Mouse (Mus musculus) adrenal gland, postnatal 14 days (tissue): Measurements from ENCODE around the gene Gm26558. TPM values are rescaled to one million over a fixed set of nuclear protein-coding genes. Genes with fewer than 3 reads are reported as not detected.

Experiments used
- DNase-seq: peaks from one replicate; pipeline ENCODE4 v3.0.0; 2021; ENCODE audit warnings: mixed read lengths
- total RNA-seq: library from RNA; stranded (reverse); gene quantifications from 2 replicates; pipeline ENCODE4 v1.2.3, GENCODE M21; 2021

The Gm26558 gene
- total RNA-seq, 1 experiment from 2014 or later: not detected

DNA sequence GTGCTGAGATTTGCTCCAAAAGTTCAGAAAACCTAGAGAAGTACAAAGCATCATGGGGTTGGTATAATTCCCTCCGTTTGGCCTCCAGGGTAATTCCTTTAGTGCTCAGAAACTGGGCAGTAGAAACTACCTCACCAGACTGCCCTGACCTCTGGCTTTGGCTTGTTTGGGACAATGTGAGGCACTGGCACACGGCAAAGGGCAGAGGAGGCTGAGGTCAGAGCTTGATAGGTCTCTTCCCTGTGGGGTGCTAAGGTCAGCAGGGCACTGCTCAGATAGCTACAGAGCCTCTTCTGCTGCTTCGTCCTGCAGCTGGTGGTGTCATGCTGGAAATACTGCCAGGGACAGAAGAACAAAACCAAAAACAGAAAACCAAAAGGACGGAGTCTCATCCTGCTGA, 14.2 kb downstream of the Gm26558 start:
- no peak for DNase-seq

DNA sequence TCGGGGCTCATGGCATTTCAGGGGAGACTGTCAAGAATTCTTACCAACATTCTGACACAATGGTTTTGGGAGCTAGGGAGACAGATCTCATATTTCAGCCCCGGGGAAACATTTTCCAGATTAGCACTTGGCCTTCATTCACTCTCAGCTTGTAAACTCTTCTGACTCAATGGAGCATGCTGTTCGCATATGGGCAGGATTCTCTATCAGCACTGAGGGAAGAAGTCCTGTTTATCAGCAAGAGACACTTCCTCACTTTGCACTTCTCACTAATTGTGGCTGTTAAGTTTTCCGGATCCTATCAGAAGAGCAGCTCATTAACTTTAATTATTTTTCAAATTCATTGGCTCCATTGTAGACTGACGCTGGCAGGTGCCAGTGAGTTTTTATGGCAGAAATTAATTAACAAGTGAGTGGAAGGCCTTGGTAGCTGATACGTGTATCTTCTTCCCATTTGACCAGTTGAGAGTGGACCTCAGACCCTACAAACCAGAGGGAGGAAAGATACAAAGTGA, 16.6 kb downstream of the Gm26558 start:
- DNase-seq: no peak

DNA sequence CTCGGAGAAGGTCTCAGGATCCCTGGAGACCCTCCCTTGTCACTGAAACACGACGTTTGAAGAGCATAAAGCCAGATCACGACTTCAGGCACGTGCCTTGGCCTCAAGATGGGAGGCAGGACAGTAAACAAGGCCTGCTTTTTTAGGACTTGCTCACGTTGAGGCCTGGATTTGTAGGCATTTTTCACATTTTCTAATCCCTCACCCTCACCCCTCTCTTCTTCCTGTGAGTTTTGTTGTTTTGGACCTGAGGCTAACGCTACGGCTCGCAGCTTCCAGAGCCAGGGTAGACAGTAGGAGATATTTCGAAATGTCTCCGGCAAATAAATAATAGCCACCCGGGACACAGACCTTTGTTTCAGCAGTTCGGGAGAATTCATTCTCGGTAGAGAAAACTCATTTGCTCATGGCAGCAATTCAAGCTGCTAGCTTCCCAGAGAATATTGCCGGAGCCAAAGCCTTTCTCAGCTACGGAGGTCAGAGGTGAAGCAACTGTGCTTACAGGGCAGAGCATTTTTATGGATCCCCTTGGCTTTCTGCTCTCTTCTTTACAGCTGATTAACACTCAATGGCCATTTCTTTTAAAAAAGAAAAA, 18.8 kb downstream of the Gm26558 start:
- DNase-seq: no peak

DNA sequence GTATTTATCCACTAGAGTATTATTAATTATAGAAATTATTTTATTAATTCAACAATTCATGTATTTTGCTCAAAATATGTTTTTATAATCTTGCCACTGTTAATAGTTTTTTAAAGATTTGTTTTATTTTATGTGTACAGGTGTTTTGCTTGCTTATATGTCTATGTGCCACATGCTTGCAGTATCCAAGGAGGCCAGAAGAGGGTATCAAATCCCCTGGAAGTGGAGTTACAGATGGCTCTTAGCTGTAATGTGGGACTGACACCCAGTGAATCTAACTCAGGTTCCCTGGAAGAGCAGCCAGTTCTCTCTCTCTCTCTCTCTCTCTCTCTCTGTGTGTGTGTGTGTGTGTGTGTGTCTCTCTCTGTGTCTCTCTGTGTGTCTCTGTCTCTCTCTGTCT, 20.9 kb downstream of the Gm26558 start:
- DNase-seq: no peak

DNA sequence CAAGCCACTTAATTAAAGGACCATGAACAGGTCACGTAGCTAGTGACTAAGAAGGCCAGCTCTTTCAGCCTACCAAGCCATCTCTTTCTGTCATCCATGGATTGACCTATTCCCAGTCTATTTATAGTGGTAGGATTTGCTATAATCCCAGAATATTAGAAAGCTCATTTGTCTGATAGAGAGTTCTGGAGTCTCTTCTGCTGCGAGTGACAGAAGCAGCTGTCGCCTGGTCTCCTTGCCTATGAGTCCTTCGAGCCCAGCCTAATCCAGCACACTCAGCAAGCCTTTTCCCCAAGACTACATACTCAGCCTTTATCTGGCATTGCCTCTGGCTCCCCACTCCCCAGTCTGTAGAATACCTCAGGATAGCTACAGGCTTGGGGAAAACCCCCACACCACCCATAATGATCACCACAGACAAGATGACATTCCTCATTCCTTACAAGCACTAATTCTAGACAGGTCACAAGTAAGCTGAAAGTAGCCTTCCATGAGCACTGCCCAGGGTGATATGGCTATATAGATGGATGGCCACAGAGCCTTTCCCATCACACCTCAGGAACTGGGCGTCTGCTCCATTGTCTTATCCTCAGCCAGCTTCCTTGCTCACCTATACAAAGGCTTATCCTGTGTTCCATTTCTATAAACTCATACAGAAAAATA, 27.7 kb downstream of the Gm26558 start:
- no peak for DNase-seq

DNA sequence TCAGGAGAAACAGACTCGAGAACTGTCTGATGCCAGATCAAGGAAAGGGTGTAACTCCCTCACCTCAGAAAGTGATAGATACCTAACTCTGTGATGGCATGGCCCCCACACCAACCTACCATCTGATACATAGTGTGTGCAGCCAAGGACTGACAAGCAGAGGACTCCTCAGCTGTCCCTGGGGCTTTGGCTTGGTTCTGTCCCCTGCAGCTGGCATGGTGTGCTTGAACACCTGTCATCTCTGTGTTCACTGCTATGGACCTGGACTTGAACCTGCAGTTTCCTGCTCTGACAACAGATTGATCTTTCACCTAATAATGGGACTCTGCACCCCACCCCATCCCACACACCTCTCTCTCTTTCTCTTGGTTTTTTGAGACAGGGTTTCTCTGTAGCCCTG, 29.5 kb downstream of the Gm26558 start:
- DNase-seq: no peak

DNA sequence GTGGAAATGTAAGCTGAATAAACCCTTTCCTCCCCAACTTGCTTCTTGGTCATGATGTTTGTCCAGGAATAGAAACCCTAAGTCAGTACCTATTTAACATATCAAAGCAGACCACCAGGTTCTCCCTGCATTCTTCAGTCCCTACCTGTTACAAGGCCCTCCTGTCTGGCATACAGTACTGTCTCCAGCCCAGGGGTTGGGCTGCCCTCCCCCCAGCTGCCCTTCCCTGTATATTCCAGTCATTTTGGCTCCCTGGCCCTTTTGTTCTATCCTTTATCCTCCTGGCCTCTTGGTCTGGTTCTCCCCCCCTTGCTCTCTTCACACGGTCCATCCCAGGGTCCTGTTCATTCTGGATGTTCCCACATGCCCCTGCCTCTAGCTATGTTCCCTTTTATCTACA, 30.6 kb downstream of the Gm26558 start:
- DNase-seq: no peak

DNA sequence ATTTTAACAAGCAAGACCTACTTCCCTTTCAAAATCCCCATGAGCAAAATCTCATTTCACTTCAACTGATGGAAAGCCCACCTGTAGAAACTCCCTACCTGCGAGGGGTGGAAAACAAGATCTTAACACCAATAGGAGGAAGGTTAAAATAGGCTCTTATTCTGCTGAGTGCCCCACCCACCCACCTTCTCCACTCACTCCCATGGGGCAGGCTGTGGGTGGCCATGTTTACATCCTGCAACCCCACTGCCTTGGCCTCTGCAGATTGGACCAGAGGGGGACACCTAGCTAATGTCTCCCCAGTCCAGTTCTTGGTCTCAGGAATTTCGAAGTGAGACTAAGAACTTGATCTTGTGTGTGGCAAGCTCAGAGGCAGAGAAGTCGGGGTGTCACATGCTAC, 32.0 kb downstream of the Gm26558 start:
- no peak for DNase-seq

DNA sequence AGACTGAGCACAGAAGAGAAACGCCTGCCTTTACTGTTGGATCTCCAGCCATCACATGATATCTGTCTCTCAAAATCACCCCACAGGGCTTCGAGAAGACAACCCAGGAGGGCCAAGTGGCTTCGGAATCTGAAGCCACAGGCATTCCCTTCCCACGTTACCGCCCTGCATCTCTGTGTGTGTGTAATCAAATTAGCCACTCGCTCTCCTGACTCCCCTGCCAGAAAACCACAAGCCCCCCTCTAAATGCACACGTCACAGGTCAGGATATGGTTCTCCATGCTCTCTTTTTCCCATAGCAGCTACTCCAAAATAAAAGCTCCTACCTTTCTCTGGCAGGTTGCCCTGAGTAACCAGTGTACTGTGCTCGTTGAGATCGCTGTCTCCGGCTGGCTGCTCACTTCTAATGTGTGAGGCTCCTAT, 32.6 kb downstream of the Gm26558 start:
- DNase-seq: peak; percentile 51

DNA sequence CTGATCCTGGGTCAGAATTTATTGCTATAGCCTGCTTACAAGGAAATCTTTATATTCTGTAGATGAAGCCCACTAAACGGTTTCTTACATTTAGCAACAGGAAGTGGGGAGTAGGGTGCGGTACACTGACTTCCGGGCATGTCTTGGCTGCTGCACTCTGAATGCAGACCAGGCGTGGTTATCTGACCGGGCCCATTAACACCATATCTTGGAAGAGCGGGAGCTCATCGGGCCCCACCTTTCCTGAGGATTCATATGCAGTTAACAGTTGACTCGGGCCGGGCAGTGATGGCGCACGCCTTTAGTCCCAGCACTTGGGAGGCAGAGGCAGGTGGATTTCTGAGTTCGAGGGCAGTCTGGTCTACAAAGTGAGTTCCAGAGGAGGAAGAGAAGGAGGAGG, 33.5 kb downstream of the Gm26558 start:
- no peak for DNase-seq

DNA sequence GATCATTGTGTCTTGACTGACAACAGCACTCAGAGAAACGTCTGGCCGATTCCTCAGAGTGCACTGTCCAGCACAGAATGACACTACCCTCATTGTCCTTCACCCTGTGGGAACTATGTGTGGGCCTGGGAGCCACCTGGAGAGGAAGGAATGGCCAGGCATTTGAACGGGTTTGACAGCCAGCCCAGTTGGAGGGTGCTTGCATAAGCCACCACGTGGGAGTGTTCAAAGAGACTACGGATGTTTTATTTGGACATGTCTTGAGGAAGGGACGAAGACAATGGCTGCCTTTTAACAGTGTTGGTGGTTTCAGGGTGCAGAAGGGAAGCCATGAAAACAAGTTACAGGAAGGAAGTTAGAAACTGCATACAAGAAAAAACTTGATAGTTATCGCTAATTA, 36.1 kb downstream of the Gm26558 start:
- no peak for DNase-seq

DNA sequence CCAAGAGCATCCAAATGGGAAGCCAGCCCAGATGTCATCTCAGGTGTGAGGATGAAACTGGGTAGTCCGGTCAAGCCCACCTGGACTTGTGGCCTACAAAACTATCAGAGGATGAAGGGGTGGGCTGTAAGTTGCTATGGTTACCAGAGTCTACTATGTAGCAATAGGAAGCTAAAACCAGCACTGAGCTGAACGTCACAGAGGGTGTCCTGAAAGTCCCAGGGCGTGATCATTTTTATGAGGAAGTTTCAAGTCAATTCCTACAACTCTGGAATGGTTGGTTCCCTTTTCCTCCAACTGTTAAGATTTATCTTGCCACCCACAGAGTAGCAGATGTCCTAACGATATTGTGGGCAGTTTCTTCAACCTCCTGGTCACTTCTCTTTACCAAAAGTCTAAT, 39.7 kb downstream of the Gm26558 start:
- no peak for DNase-seq

DNA sequence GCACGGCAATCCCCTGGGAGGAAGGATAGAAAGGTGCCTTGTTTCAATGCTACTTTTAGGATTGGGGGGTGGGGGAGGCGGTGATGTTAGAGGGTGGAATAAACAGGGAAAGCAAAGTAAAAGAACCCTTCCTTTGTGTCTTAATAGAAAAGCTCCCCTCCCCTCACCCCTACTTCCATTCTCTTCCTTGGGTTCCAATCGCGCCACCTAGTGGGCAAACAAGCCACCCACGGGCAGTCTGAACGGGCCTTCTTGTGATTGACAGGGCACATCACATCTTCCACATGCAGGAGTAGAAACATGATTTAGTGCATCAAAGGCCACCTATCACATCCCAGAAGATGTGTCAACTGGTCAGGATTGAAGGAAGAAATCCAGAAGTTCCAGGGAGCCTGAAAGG, 41.7 kb downstream of the Gm26558 start:
- DNase-seq: peak; percentile 75

DNA sequence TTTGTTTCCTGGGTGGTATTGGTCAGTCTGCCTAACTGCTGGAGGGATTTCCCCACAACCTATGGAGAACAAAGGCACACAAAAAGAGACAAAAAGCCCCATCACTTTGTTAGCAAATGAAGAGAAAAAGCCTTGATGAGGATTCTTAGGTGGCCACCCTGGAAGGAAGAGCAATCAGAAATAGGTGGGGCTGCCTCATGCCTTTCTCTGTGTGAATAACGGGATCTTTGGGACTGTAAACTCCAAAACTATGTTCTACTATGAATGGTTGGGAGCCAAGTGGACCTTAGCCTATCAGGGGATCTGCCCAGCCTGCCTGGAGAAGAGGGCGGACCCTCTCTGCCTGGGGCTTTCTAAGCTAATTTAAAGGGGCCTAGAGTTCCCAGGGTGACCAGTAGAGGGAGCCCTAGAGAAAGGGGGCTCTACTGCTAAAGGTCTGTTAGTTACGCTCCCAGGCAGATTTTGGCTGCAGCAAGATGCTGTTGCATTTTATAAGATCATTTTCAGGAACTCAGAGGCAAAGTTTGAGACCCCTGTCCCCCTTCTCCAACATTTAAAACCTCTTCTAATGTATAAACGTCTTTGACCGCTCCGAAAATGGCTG, 42.6 kb downstream of the Gm26558 start:
- no peak for DNase-seq

DNA sequence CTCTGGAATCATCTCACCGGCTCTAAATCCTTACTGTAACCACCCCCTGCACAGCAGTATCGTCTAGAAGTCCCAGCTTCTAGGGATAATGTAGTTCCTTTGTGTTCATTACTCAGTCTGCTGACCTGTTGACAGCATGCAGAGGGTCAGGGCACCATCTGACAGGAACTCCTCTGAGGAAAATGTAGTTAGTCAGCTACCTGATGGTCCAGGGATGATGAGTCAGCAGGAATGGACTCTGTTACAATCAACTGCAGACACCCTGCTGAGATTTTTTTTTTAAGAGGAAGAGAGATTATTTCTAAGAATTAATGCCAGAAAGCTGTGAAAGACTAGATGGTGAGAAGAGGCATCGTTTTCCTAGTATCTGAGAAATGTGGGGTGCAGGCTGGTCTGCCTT, 45.3 kb downstream of the Gm26558 start:
- no peak for DNase-seq

DNA sequence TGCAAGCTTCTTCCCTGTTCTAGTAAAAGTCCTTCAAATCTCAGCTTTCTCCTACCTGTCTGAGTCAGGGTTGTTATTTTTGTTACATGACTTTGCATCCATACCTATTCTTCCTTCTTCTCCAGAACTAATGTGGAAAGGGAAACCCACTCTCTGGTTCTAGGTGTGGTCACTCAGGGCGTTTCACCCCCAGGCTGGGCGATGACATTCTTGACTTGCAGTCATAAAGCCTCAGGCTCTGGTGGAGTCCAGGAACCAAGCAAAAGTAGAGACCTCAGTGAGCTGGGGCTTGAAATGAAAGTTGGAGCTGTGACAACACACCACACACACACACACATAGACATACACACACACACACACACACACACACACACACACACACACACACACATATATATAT, 45.8 kb downstream of the Gm26558 start:
- DNase-seq: no peak

DNA sequence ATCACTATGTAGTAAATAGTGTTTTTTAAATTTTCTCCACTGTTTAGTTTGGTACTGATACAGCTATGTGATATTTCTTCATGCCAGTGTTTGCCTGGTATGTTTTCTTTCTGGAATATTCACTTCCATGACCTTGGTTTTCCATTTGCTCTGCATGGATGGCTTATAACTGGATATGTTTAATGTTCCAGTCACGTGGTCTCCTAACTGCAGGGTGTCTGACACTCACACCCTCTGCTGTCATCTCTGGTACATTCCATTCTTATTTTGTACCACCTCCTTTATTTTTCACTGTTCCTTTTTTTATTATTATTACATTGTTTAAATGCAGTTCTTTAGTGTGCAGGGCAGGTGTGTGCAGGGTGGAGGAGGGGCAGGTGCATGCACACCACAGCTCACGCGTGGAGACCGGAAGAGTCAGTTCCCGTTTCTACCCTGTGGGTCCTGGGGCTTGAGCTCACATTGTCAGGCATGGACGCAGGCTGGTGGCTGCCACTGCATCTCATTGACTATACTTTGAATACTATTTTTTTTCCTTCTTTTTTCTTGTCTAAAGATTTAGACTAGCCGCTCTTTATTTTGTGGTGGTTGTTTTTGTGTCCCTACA, 47.1 kb downstream of the Gm26558 start:
- DNase-seq: no peak

Other genes starting within 250 kb of the Gm26558 start
- 2.0 and 3.5 TPM in 2 replicates for gene Sp5, start 187.2 kb downstream of the Gm26558 start, total RNA-seq
- 0.45 TPM in 1 of 2 replicates, not detected in the other for gene Erich2, start 153.3 kb downstream of the Gm26558 start, total RNA-seq
- 0.89 and 1.3 TPM in 2 replicates for gene Gad1, start 109.0 kb downstream of the Gm26558 start, total RNA-seq
- gene Gorasp2, start 532 bp downstream of the Gm26558 start, total RNA-seq: 97.4 and 103 TPM in 2 replicates
- 60.4 and 66.0 TPM in 2 replicates for gene Tlk1, start 163.6 kb upstream of the Gm26558 start, total RNA-seq